Mouse (Mus musculus): Measurements from ENCODE around the gene Kcnc1.

Gene Kcnc1

GRCm38 (mm10) chr7:46395571-46395970, 726 bp upstream of the Kcnc1 start:
- DNase-seq = no peak

- DNase-seq = no peak
Measured at GRCm38 (mm10) chr7:46396928-46397731, 833 bp downstream of the Kcnc1 start.

GRCm38 (mm10) chr7:46397732-46398333, 1.5 kb downstream of the Kcnc1 start:
- DNase-seq = no peak

GRCm38 (mm10) chr7:46398612-46399011, 2.3 kb downstream of the Kcnc1 start:
- DNase-seq = no peak

GRCm38 (mm10) chr7:46399676-46400075, 3.4 kb downstream of the Kcnc1 start:
- no peak for DNase-seq

DNA sequence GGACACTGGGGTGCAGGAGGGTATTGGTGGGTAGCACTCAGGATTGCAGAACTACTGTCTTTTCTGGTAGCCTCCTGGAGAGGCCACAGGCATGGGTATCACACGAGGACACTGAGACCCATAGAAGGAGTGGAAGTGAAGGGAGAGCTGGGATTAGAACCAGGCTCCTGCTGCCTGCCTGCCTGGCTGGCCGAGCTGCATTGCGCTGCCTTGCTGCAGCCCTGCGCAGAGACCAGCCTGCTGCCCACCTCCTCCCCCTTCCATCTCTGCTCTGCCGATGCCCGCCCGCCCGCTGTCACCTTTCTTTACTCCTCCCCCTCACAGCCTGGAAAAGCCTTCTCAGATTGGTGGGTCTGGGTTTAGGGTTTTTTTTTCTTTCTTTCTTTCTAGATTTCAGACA, 4.0 kb downstream of the Kcnc1 start:
- DNase-seq = no peak

DNA sequence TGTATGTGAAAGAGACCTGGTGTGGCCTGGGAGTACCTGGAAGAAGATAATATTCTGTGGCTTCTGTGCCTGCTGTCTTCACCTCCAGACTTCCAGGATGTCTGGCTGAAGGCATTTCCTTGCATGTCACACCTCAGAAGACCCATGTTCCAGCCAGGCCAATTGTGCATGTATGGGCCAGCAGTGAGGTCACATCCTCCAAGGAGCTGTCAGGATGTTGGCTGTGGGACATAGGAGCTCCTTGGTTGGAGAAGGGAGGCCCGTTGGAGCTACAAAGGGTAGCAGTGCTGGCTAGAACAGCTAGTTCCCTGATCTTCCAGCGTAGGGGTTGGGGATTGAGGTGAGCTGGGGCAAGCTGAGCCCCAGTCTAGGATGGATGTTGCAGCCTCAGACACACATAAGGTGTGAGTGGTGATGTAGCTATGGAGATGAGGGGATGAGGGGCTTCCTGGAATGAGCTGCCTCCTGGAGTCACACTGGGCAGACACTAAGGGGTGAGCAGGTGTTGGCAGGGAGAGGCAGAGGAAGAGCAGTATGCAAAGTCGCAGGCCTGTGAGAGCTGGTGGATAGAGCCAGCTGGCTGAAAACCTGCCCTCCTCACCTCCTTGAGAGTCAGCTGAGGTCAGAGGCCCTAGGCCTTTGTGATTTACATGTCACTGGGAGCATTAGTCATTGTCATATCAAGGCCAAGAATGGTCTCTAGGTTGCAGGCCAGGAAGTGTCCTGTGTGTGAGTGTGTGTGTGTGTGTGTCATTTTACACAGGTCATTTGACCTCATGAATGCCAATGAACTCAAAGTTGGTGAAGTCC, 5.3 kb downstream of the Kcnc1 start:
- no peak for DNase-seq

- no peak for DNase-seq
Measured at GRCm38 (mm10) chr7:46403616-46404485, 7.6 kb downstream of the Kcnc1 start.

GRCm38 (mm10) chr7:46404756-46405155, 8.5 kb downstream of the Kcnc1 start:
- DNase-seq = no peak

DNA sequence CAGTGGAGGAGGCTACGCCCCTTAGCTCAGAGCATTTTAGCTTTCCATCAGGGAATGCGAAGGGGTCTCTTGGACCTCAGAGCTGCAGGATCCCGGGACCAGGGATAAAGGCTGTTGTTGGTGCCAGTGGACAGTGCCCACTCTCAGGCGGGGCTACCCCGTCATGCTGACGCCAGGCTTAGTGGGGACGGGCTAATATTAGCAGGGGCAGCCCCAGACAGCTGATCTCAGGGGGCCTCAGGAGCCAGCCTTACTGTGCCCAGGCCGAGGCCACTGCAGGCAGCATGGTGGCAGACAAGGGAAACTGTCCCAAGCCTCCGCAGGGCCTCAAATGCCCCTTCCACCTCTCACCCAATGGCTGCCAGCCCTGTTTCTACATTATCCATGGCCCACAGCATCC, 12.3 kb downstream of the Kcnc1 start:
- no peak for DNase-seq

GRCm38 (mm10) chr7:46409204-46409789, 13.0 kb downstream of the Kcnc1 start:
- no peak for DNase-seq

- no peak for DNase-seq
Measured at GRCm38 (mm10) chr7:46410727-46411126, 14.4 kb downstream of the Kcnc1 start.

GRCm38 (mm10) chr7:46412823-46413222, 16.5 kb downstream of the Kcnc1 start:
- no peak for DNase-seq

- no peak for DNase-seq
Measured at GRCm38 (mm10) chr7:46413959-46414725, 17.8 kb downstream of the Kcnc1 start.

- DNase-seq = no peak
Measured at GRCm38 (mm10) chr7:46415818-46416425, 19.6 kb downstream of the Kcnc1 start.

GRCm38 (mm10) chr7:46417467-46417866, 21.2 kb downstream of the Kcnc1 start:
- DNase-seq = no peak

DNA sequence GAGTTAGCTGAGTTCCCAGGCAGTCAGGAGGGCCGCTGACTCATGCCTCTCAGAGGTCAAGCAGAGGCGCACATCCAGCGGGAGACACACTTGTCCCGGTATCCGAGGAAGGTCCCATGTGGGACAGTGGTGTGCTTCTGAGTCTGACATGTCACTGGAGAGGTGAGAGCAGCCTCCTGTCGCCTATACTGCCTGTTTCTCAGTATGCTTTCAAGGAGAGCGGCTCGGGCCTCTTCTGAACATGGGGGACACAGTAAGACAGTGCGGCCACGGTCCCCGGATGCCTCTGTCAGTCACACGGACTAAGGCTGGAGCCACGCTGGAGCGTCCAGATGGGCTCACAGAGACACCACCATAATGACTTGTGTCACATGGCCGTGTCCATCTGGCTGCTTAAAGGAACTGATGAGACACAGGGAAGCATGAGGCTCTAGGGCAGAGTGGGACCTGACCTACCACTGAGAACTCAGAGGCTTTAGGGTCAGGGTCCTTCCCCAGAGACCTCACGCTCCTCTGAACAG, 21.9 kb downstream of the Kcnc1 start:
- no peak for DNase-seq

DNA sequence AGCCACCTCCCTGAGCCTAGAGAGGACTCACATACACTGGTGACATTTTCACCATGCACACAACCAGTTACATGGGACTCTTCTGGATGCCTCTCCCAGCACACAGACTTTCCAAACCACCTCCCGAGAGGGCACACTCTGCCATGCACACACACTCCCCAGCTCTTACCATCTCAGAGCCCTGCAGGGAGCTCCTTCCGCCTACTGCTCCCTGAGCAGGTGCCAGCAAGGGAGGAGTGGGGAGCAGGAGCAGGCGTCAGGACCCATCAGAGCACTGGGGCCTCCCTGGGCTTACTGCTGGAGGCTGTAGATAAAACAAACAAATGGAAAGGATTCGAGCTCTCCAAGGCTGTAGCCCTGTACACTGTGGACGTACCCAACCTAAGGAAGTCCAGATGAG, 25.2 kb downstream of the Kcnc1 start:
- DNase-seq = no peak

DNA sequence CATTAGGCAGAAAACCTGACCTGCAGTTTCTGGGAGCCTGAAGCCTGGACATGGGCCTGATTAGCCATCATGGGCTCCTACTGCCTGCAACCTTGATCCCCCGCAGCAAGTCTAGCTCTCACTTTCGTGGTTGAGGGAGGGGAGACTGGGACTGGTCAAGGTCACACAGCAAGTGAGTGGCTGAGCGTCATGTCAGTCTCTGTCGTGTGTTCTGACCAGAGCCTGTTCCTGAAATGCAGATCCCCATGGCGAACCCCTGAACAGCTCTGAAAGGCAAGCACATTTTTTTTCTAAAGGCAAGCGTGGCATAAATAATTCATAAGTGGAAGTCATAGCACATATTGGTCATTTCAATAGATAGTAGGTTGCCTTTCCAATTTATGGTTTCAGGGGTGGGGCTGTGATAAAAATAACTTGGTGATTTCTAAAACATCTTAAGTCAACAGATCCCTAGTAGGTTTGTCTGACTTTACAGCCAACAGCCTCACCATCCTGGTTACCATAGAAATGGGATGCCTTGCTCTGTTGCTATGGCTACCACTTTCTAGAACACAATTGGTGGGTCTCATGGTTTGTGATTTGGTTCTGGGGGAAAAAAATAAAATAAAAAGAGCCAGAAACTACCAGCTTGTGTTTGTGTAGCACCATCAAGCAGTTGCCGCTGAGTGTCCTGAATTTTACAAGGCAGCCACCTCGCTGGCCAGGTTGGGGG, 25.9 kb downstream of the Kcnc1 start:
- DNase-seq = no peak

All from lung, adult 18-20 months (tissue).